Mouse (Mus musculus) embryo, embryonic 11.5 days (tissue): ENCODE results near the gene Brwd1.
A peak's percentile ranks its signal among the peaks of the same experiment; 100 is the strongest.
"Not testable (repeated sequence)": the region's sequence is repeated elsewhere in the genome, so short reads cannot be mapped to it uniquely, and the experiment has no call there.

ENCODE experiments used
- DNase-seq: peaks from one replicate; pipeline ENCODE4 v3.0.0-alpha.2; 2012; ENCODE audit warnings: low read depth, low spot score

The Brwd1 gene

GRCm38 (mm10) chr16:96081331-96081730 lies 995 bp downstream of the Brwd1 start:
- DNase-seq: peak; percentile 81

- no peak for DNase-seq
Observed at GRCm38 (mm10) chr16:96080524-96080923, 1.8 kb downstream of the Brwd1 start.

DNA sequence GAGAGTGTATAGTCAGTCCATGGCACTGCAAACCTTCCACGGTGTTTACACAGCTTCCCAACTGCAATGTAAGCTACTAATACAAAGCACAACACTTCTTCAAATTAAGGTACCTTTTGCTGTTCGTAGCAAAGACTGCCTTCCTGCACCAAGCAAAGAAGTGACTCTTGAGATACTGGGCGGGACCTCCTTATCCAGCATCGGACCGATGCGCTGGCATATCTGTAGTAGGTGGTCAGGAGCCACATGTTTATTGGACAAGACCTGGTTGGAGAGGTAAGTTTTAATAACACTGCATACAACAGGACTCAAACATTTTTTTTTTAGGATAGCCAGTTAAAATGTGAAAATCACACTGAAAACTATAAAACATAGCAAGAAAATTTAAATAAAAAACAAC lies 14.0 kb downstream of the Brwd1 start:
- DNase-seq: no peak

- DNase-seq: no peak
Observed at GRCm38 (mm10) chr16:96066174-96066573, 16.2 kb downstream of the Brwd1 start.

DNA sequence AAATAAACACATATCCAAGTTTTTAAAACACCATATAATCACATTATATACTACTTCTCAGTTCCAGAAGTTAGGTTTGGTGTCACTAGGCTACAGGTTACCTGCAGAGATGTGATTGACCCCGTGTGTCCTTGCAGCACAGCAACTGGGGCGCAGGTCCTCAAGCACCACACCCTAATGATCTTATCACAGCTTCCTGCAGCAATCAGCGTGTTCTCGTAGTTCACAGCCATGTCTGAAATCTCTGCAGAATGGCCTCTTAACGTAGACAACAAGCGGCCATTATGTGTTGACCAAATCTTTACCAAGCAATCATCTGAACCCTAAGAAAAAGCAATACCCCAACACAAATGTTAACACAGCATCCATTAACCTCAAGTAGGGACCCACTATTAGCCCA lies 17.7 kb downstream of the Brwd1 start:
- DNase-seq: no peak

- DNase-seq: peak; percentile 11
Observed at GRCm38 (mm10) chr16:96044096-96044495, 38.2 kb downstream of the Brwd1 start.

GRCm38 (mm10) chr16:96040691-96041090 lies 41.6 kb downstream of the Brwd1 start:
- no peak for DNase-seq

DNA sequence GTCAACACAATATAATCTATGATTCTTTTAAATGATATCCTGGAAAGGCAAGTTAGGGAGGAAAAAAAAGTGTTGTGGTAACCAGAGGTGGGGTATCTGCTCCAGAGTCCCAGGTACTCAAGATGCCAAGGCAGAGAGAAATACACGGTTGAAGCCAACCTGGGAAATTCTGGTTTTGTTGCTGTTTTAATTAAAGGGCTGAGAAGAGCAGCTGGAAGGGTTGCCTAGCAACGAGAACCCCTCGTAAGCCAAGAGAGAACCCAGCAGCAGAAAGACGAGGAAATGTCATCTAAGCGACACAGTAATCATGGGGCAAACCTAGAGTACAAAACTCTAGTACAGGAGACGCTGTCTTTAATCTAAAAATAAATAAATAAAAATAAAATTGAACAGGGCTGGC lies 42.8 kb downstream of the Brwd1 start:
- no peak for DNase-seq

- DNase-seq: peak; percentile 5
Observed at GRCm38 (mm10) chr16:96034473-96034872, 47.9 kb downstream of the Brwd1 start.

- no peak for DNase-seq
Observed at GRCm38 (mm10) chr16:96032368-96033043, 49.8 kb downstream of the Brwd1 start.

GRCm38 (mm10) chr16:96030476-96031102 lies 51.7 kb downstream of the Brwd1 start:
- no peak for DNase-seq

GRCm38 (mm10) chr16:96026256-96026655 lies 56.1 kb downstream of the Brwd1 start:
- no peak for DNase-seq

GRCm38 (mm10) chr16:96025244-96025643 lies 57.1 kb downstream of the Brwd1 start:
- DNase-seq: no peak

DNA sequence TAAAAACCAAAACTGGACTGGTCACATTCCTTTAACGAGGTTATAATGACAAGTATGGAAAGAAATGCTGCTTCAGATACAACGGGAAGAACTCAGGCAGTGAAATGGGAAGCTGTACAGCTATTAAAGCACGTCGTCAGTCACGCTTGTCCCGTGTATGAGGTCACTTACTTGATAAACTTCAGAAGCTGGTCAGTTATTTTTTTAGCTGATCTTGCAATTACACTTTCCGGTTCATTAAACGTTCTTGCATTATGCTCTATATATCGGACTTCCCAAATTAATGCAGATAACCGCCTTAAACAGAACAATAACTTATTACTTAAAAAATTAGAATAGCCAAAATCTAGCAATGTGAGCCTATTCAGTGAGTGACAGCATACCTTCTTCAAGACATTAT lies 61.3 kb downstream of the Brwd1 start:
- no peak for DNase-seq

DNA sequence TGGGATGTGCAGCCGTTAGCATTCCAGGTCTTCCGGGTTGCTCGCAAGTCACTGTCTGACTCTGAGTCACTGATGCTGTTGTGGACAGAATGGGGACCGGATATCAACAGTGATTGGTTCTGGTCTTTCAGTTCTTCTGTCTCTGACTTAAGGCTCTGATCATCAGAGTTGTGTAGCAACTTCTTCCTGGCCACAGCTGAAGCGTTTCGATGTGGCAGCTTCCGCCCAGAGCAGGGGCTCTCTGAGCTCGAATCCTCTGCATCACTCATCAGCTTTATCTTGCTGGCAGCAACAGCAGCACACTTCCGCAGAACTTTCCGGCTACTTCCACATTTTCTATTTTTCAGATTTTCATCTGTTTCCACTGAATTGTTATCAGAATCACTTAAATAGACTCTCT lies 73.2 kb downstream of the Brwd1 start:
- not testable (repeated sequence) for DNase-seq

DNA sequence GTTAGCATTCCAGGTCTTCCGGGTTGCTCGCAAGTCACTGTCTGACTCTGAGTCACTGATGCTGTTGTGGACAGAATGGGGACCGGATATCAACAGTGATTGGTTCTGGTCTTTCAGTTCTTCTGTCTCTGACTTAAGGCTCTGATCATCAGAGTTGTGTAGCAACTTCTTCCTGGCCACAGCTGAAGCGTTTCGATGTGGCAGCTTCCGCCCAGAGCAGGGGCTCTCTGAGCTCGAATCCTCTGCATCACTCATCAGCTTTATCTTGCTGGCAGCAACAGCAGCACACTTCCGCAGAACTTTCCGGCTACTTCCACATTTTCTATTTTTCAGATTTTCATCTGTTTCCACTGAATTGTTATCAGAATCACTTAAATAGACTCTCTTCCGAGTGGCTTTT lies 78.0 kb downstream of the Brwd1 start:
- not testable (repeated sequence) for DNase-seq

- no peak for DNase-seq
Observed at GRCm38 (mm10) chr16:95999291-95999690, 83.0 kb downstream of the Brwd1 start.

GRCm38 (mm10) chr16:95996156-95996555 lies 86.2 kb downstream of the Brwd1 start:
- no peak for DNase-seq

GRCm38 (mm10) chr16:95994576-95994975 lies 87.8 kb downstream of the Brwd1 start:
- DNase-seq: not testable (repeated sequence)

DNA sequence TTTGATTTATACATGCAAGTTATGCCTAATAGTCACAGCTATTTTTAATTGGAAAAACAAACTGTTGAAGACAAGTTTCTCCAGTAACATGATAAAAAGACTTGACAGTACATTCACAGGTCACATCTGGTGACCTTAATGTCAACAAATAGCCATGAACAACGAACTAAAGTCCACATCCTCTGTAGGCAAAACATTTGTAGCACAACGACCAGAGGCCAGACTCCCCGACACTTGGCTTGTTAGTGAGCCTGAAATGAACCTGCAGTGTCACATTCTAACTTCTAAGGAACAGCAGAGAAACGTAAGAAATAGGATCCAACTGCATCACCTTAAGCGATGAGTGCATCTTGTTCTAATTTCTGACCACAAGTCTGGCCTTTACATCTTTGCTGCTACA lies 89.7 kb downstream of the Brwd1 start:
- no peak for DNase-seq

DNA sequence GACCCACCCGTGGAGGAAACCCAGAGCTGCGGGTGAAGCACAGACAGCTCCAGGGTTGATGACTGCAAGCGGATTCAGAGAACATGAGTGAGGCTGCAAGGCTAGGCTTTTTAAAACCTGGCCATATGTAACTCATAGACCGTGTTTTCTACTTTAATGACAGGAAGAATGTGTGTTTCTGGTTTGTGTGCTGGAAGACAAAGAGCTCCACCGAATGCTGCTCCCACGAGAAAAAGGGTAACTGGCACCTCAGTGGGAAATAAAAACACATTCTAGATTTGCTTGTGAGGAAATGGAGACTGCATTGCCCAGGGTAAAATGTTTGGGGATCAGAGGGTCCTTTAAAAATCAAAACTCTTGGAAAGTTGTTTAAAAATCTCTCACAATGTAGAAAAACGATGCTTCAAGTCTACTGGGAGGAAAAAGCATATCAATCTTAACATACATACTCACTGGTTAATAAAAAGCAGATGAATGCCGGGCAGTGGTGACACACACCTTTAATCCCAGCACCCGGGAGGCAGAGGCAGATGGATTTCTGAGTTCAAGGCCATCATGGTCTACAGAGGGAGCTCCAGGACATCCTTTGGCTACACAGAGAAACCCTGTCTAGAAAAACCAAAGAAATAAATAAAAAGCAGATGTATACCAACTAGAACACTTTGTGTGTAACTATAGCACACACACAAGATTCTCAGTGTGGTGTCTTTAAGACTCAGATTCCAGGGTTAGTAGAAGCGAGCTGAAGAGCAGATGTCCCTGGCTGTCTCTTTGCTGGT lies 91.0 kb downstream of the Brwd1 start:
- no peak for DNase-seq

GRCm38 (mm10) chr16:95990462-95991121 lies 91.7 kb downstream of the Brwd1 start, which contains the start of gene Psmg1:
TSS of gene Psmg1 (minus strand) at chr16:95990960.
- peak; percentile 94 for DNase-seq
